Mouse (Mus musculus) heart, postnatal 0 days (tissue): ENCODE results near the gene Nxf1.

Experiments
- CTCF ChIP-seq: IDR thresholded peaks from 2 replicates; pipeline ENCODE4 v1.5.1; 2016; ENCODE audit warnings: antibody characterized with exemption, control low read depth, low read depth
- EP300 ChIP-seq: IDR thresholded peaks from 2 replicates; pipeline ENCODE4 v1.6.1; 2016; ENCODE audit warnings: antibody characterized with exemption, low read depth

GRCm38 (mm10) chr19:8789171-8789570 lies 32.3 kb downstream of the Nxf1 start:
- no peak for TF ChIP-seq CTCF
- TF ChIP-seq EP300: no peak
